Mouse (Mus musculus): ENCODE data around the gene Prpf40b.
"Not testable (repeated sequence)": the region's sequence is repeated elsewhere in the genome, so short reads cannot be mapped to it uniquely, and the experiment has no call there.

Gene Prpf40b

DNA sequence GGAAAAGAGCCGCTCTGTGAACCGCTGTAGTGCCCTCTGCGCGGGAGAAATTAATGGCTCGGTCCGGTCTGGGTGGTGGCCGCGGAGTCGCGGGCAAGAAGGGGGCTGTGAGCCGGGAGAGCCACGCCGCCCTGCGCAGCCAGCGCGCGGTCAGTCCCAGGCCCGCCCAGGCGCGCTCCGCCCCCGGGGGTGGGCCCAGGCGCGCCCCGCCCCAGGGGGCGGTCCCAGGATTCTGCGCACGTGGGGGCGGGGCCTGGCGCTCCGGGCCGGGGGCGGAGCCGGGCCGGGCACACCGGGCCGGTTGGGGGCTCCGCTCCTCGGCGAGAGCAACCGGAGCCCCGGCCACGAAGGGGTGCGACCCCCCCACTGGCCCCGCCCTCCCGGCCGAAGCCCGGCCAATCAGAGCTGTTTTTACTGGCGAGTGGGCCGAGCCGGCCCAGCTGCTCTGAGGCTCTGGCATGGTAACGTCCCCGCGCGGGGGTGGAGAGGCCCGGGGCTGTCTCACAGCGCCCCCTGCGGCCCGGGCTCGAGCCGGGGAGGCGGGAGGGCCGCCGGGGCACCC, at the start of gene Prpf40b:
TSS of gene Prpf40b (plus strand) at position 275 of the 562 bp plus-strand sequence.
- in situ Hi-C loops (cut with MboI, MseI) = no loop called here

GRCm38 (mm10) chr15:99246736-99247135, 48.2 kb upstream of the Prpf40b start:
- in situ Hi-C loops (cut with MboI, MseI) = not testable (repeated sequence)

DNA sequence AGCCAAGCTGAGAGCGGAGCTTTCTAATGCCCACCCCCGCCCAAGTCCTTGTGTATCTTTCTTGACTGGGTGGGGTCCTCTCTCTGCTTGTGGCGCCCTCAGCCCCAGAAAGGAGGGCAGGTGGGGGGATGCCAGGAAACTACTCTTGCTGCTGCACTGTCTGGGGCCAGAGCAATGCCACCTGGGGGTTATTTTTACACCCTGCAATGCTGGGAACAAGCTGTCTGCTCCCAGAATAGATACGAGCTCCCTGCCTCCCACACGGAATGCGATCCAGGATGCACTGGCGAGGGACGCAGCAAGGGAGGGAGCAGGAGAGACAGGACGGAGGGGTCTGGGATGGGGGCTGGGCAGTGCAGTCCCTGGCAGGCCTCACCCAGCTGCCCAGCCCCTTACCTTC, 45.9 kb upstream of the Prpf40b start:
- in situ Hi-C loops (cut with MboI, MseI) = no loop called here

- in situ Hi-C loops (cut with MboI, MseI) = no loop called here
These were observed 44.9 kb upstream of the Prpf40b start for GRCm38 (mm10) chr15:99249938-99250337.

DNA sequence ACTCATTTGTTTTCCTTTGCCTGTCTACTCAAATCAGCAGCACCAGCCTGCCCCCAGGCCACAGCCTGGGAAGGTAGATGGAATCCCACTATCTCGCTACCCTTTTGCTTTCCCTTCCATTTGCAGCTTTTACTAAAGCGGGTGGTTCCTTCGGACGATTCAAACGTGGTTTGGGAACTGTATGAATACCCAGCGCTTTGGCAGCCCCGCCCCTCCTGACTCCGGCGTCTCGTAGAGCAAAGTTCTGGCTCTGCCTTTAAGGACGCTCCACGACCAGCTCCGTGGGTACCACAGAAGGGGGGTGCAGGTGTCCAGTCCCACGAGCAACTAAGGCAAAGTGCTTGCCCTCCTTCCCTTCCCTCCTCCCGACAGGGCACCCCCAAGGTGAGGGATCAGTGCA, 43.8 kb upstream of the Prpf40b start:
- in situ Hi-C loops (cut with MboI, MseI) = not testable (repeated sequence)

DNA sequence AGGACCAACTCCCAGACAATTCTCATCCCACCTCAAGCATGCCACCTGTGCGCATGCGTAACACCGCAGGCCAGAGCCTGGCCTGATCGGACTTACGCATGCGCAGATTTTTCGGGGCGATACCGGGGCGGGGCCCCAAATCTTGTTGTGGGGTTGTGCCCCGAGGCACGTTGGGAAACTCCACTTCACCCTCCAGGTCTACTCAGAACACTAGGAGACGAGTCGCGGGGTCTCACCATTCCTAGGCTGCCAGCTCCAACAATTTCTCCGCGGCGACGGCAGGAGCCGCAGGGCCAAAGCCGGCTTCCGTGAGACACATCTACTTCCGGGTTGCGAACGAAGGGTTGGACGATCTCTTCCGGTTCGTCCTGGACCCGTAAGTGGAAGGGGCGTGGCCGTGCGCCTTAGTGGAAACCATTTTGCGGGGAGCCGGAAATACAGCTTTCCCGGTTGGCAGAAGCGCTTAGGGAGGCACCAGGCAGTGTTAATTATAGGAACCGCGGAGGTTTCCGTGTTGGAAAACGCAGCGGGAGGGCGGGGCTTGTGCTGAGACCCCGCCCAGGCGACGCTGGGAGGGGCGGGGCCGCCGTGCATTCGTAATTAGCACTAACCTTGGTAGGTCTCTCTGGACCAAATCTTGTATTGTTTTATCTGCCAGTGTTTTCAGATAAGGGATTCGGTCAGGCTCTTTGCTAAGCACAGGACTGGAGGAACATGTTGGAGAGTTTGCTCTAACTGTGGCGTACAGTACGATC, 43.1 kb upstream of the Prpf40b start, which contains the start of gene Mcrs1:
TSS of gene Mcrs1 (minus strand) at position 336 of the 755 bp plus-strand sequence.
- in situ Hi-C loops (cut with MboI, MseI) = no loop called here

GRCm38 (mm10) chr15:99252381-99253174, 42.3 kb upstream of the Prpf40b start:
- in situ Hi-C loops (cut with MboI, MseI) = no loop called here

GRCm38 (mm10) chr15:99253175-99253479, 41.8 kb upstream of the Prpf40b start:
- in situ Hi-C loops (cut with MboI, MseI) = not testable (repeated sequence)

GRCm38 (mm10) chr15:99253772-99254171, 41.1 kb upstream of the Prpf40b start:
- in situ Hi-C loops (cut with MboI, MseI) = no loop called here

GRCm38 (mm10) chr15:99254477-99255005, 40.3 kb upstream of the Prpf40b start:
- in situ Hi-C loops (cut with MboI, MseI) = no loop called here

- in situ Hi-C loops (cut with MboI, MseI) = no loop called here
These were observed 39.6 kb upstream of the Prpf40b start for GRCm38 (mm10) chr15:99255241-99255749.

DNA sequence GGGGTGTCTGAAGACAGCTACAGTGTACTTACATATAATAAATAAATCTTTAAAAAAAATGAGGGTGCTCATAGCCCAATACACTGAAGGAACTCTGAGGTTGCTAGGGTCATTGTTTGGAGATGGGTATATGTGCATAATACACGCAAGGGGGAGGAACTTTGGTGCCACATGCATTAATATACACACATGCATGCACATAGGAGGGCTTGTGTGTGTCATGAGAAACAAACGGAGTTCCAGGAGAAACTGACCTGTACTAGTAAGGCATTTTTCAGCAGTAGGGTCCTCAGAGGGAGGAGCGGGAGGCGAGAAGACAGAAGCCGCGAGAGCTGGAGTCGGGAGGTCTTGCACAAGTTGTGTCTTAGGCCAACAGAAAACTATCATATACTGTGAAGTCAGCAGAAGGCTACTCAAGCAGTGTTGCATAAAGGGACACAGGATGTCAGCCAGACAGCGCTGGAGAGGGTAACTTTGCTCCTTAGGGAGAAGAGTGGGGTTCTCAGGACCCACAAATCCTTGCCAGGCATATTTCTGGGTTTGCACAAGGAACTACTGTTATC, 35.6 kb upstream of the Prpf40b start:
- in situ Hi-C loops (cut with MboI, MseI) = no loop called here

DNA sequence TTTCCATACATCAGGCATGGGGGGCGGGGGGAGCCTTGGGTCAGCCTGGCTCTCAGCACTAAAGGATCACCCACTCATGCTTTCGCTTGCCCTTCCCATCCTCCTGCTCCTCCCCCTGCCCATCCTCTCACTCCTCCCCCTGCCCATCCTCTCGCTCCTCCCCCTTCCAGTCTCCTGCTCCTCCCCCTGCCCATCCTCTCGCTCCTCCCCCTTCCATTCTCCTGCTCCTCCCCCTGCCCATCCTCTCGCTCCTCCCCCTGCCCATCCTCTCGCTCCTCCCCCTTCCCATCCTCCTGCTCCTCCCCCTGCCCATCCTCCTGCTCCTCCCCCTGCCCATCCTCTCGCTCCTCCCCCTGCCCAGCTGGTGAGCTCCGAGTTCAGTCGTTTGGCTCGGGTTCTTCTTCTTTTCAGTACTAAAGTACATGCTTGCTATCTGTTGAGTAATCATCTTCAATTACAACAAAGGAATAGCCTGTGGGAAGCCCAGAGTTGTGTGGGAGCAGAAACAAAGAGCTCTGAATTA, 35.1 kb upstream of the Prpf40b start:
- in situ Hi-C loops (cut with MboI, MseI) = no loop called here

DNA sequence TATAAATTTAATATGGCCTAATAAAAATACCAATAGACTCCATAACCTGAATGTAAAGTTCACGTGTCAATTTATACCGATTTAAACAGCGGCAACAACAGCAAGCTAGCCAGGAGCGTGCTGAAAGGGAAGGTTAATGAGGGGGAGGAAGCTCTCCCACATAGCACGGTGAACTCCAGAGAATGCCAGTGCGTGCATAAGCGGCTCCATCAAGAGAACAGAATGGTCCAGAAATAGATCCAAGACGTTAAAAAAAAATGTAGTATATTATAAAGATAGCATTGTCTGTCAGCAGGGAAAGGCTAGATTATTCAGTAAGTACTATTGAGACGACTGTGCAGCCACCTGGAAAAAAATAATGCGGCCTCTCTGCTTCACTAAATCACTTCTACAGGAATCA, 32.2 kb upstream of the Prpf40b start:
- in situ Hi-C loops (cut with MboI, MseI) = no loop called here

- in situ Hi-C loops (cut with MboI, MseI) = no loop called here
These were observed 30.5 kb upstream of the Prpf40b start for GRCm38 (mm10) chr15:99264363-99264762.

DNA sequence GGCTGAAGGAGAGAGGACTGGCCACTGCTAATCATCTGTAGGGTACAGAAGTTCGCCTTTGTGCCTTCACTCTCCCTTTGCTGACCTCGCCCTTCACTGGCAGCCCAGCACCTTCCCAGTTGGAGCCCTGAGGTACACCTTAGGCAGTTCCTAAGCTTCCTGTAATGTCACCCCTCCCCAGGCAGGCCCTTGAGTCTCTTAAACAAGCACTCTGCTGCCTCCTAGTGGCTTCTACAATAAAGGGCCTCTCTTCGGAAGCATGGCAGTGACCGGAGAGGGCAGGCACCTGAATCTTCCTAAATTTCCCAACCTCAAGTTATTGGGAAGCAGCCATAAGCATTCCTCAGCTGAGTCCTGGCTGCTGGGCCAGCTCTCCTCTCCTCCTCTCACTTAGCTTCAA, 29.2 kb upstream of the Prpf40b start:
- in situ Hi-C loops (cut with MboI, MseI) = loop anchor here (5.0 kb wide), 1 partner anchor 48 kb away; no protein-coding TSS in a partner anchor

DNA sequence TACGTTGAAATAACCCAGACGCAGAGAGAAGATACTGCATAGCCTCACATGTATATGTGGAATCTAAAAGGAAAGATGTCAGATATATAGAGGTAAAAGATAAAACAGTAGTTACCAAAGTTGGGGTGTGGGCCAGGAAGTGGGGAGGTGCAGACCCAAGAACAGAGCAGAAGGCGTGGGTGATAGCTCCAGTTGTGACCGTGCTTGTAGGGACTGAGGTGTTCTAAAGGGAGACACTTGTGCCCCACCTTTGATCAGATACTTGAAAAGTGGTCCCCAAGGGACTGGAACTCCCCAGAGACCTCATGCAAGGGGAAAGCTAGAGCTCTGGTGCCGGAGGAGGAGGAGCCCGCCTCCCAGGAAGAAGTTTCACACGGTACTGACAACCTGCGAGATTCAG, 18.8 kb upstream of the Prpf40b start:
- in situ Hi-C loops (cut with MboI, MseI) = no loop called here

DNA sequence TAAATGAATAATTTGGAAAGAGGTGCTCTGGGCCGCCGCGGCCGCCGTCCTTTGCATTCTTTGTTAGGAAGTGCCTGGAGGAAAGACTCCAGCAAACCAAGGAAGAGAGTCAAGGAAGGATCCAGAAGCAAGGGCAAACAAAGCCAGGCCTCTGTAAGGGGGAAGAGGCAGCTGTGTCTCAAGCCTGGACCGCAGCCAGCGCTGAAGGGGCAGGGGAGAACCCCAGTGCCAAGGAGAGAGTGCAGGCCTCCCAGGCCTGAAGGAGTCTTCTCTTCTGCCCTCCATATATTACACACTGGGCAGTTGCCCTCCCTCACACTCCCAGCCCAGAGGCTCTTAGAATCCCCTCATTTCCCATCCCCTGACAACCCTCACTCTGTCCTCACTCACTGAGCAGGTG, 16.6 kb upstream of the Prpf40b start:
- in situ Hi-C loops (cut with MboI, MseI) = no loop called here

DNA sequence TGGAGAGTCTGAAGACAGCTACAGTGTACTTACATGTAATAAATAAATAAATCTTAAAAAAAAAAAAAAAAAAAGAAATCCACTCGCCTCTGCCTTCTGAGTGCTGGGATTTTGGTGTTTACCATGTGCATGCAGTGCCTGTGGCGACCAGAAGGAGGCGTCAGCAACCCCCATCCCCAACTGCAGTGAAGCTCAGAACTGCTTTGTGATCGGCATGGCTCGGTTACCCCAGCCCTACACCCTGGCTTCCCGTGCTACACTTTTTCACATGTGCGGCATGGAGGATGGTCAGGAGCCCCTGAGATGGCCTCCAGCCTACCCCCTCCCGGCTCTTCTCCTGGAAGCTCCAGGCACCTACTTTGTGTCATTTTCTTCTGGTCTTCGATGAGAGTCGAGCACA, 11.4 kb upstream of the Prpf40b start:
- in situ Hi-C loops (cut with MboI, MseI) = no loop called here

DNA sequence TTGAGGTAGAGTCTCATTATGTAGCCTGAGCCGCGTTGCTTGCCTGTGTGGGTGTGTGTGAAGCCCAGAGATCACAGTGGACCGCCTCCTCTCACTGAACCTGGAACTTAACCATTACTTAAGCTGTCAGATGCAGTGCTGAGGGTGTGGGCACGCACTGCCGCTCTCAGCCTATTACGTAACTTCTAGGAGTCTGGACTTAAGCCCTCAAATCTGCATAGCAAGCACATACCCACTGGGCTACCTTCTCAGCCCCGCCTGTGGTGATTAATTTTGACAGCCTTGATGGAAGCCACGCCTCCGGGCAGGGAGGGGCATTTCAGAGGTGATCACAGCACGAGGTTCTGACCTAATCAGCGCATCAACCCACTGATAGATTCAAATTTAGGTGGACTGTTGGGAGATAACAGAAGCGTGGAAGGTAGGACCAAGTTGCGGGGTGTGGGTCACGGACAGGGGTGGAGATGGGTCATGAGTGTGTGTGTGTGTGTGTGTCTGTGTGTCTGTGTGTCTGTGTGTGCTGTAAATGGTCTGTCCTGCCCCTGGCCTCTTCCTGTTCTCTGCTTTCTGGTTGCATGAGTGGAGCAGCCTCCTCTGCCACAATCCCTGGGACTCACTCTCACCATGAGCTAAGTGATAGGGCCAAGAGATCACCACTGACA, 10.2 kb upstream of the Prpf40b start:
- in situ Hi-C loops (cut with MboI, MseI) = no loop called here

DNA sequence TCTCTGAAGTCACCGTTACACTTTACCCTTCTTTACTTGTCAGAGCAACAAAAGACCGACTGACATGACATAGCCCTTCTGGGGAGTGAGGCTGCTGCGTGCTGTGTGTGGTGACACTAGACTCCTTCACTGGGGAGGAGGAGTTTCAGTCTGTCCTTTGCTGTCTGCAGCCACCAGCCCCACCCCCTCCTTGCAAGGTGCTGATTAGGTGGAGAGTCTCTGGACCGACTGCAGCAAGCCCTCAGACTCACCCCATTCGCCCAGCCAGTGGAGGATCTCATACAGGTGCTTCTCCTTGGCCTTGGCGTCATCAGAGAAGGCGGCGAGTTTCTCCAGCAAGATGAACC, 9.7 kb upstream of the Prpf40b start:
- in situ Hi-C loops (cut with MboI, MseI) = no loop called here

All from T-helper 17 cell (primary cell).